Mouse (Mus musculus) v-Abl transformed pro-B cells (cell line): ENCODE measurements around the gene Tle4.
"Not testable (repeated sequence)": the region's sequence is repeated elsewhere in the genome, so short reads cannot be mapped to it uniquely, and the experiment has no call there.

Experiments
- in situ Hi-C, 2 experiments: fragments of 400-800 bp; cut with MboI; formaldehyde crosslinking; loops; one replicate each; pipeline ENCODE4 v1.15.1; 2025; ENCODE audit not compliant: unreplicated experiment in 2 of 2

Gene Tle4

GRCm38 (mm10) chr19:14597917-14598689 lies at the start of gene Tle4:
Gene Tle4 (minus strand): TSS chr19:14598051.
- in situ Hi-C loops, result loop anchor here (10.0 to 25.0 kb wide), 4 partner anchors 1214 to 1786 kb away; no protein-coding TSS in a partner anchor

GRCm38 (mm10) chr19:14645666-14646065 lies 47.8 kb upstream of the Tle4 start:
- in situ Hi-C loops, result no loop called here

GRCm38 (mm10) chr19:14644756-14645155 lies 46.9 kb upstream of the Tle4 start:
- in situ Hi-C loops, result no loop called here

DNA sequence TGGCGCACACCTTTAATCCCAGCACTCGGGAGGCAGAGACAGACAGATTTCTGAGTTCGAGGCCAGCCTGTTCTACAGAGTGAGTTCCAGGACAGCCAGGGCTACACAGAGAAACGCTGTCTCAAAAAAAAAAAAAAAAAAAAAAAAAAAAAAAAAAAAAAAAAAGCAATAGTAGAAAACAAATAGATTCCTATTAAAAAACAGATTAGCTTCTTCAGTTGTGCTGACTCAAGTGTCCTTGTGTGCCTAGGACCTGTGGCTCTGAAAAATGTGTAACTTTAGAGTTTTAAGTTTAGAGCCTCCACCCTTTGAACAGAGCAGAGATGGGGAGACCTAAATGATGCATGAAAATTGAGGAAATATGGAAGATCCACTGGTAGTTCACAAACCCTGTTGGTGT lies 45.2 kb upstream of the Tle4 start:
- in situ Hi-C loops, result not testable (repeated sequence)

GRCm38 (mm10) chr19:14642663-14643062 lies 44.8 kb upstream of the Tle4 start:
- in situ Hi-C loops, result no loop called here

GRCm38 (mm10) chr19:14635213-14635928 lies 37.5 kb upstream of the Tle4 start:
- in situ Hi-C loops, result no loop called here

DNA sequence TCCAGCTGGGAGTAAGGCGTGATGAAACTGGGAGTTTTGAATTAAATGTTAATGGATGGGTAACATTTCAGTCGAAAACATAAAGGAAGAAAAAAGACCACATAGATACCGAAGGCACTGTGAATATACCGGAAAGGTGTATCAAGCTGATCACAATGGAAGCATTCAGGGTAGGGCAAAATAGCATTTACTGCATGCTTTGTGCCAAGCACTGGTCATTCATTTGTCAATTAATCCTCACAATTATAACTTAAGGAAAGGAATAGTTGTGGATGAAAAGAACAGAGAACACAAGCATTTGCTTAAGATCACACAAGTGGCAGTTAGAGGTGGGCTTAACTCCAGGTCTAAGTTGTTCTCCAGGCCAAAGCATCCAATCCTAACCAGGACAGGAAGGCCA lies 25.5 kb upstream of the Tle4 start:
- in situ Hi-C loops, result loop anchor here in 1 of 2 experiments (25.0 kb wide), 1 partner anchor 1364 kb away; the partner anchor contains the start of gene Cep78

DNA sequence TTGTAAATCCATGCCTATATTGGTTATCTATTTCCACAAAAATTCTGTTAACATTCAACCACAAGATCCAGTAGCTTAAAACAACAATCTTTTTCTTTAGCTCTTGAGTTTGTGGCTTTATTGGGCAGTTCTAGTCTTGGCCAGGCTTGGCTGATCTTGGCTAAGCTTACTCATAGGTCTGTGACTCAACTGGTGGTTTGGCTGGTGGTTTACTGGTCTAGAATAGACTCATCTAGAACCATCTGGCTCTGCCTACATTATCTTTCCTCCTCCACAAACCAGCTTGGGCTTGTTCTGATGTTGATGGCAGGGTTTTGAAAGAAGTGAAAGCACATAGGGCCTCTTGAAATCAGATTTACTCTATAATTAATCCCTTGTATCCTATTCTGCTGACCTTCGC lies 22.7 kb upstream of the Tle4 start:
- in situ Hi-C loops, result loop anchor here in 1 of 2 experiments (25.0 kb wide), 1 partner anchor 1367 kb away; the partner anchor contains the start of gene Cep78

- in situ Hi-C loops, result loop anchor here in 1 of 2 experiments (25.0 kb wide), 1 partner anchor 1367 kb away; the partner anchor contains the start of gene Cep78
Observed at GRCm38 (mm10) chr19:14619814-14620213, 22.0 kb upstream of the Tle4 start.

DNA sequence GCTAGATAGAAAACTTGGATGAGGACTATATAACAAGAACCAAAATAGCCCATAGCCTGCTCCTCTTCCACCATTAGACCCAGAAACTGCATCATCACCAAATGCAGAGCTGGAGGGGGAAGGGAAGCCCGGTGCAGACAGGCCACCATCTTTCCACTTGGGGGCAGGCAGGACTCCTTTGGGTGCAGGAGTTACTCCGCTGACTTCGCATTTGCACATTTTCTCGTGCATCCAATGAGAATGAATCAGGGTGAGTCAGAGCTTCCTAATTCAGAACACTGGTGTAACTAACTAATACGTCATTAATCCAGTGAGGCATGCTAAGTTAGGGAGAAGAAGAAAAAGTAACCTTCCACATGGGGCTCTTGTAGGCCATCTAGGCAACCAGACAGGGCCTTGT lies 17.0 kb upstream of the Tle4 start:
- in situ Hi-C loops, result loop anchor here in 1 of 2 experiments (25.0 kb wide), 1 partner anchor 1372 kb away; the partner anchor contains the start of gene Cep78

- in situ Hi-C loops, result loop anchor here in 1 of 2 experiments (25.0 kb wide), 1 partner anchor 1377 kb away; the partner anchor contains the start of gene Cep78
Observed at GRCm38 (mm10) chr19:14610542-14611317, 12.9 kb upstream of the Tle4 start.

- in situ Hi-C loops, result loop anchor here in 1 of 2 experiments (25.0 kb wide), 1 partner anchor 1386 kb away; the partner anchor contains the start of gene Cep78
Observed at GRCm38 (mm10) chr19:14600841-14601240, 3.0 kb upstream of the Tle4 start.

GRCm38 (mm10) chr19:14600354-14600753 lies 2.5 kb upstream of the Tle4 start:
- in situ Hi-C loops, result loop anchor here in 1 of 2 experiments (25.0 kb wide), 1 partner anchor 1387 kb away; the partner anchor contains the start of gene Cep78

DNA sequence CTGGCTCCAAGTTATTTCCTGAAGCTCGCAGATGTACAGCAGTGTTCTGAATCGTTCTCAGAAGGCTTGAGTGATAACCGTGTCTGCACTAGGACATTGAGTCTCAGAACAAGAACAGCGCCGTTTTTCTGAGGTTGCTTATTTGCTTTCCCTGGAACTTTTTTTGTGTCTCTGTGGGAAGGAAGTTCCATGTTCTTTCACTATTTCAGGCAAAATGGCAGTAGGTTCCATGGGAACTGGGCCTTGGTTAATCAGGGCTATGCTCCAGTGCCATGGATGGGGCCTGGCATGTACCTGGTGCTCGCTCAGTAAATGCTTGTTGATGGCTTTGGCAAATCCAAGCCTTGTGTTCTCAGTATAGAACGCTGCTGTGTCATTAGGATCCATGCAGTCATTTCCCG lies 2.0 kb upstream of the Tle4 start:
- in situ Hi-C loops, result loop anchor here (10.0 to 25.0 kb wide), 5 partner anchors 1212 to 1788 kb away; partner anchors contain the start of gene Cep78 (in 1 of the 2)

DNA sequence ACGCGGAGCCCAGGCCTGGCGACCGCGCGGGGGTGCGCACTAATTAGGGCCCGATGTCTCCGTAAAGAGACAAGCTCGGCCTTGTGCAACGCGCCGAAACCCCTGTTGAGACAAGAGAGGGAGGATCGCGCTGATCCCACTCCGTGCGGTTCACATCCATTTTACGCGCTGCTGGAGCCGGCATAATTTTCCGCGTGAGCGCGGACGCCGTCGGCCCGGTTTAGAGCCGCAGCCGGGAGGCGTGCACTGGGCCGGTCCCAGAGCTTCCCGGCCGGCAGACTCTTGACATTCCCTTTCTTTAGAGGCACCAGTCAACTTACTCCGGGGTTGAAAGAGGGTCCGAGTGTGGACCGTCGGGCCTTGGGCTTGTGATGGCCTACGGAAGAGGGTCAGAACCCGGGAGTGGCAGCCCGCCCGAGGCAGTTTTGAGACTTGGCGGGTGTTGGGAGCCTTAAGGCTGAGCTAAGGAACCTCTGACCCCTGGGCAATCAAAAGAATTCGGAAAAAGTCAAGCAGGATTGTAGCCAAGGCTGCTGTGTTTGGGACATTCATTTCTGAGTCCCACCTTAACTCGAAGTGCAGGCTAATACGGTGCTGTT lies 938 bp upstream of the Tle4 start:
- in situ Hi-C loops, result loop anchor here (10.0 to 25.0 kb wide), 4 partner anchors 1214 to 1786 kb away; no protein-coding TSS in a partner anchor

DNA sequence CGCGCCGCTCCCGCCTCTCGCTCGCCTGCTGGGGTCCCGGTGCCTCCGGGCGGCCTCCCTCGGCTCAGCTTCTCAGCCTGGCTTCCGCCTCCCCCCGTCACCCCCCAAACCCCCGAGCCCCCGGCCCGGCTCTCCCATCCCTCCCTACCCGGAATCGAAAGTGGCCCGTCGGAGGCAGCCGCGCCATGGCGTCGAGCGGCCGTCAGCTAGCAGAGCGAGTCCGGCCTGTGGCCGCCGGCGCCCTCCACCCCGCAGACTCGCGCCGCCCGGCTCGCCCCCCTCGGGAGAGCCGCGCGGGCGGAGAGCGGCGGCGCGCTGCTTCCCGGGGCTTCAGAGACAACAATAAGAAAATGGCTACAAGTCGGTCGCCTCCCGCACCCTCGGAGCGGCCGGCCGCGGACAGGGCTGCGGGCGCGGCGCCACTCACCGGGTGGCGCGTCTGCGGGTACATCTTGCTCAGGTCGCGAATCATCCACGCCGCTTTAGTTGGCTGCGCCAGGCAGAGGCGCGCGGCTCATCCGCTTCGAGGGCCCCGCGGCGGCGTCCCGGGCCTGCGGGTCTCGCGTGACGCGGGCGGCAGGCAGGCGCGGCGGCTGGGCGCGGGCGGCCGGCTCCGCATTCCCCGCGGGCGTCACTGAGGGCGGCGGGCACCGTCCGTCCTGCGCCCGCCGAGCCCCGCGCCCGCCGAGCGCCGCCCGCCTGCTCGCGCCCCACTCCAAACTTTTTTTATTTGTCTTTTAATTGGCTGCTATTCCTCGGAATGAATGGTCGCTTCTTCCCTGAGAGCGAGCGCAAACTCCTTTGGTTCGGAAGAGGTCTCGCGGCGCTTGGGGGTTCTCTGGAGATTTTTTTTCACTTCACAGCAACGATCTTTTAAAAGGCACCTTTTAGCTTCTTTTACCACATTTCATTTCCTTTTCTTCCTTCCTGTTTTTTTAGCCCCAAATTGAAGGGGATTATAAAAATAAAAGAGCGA lies 622 bp downstream of the Tle4 start:
- in situ Hi-C loops, result loop anchor here (10.0 to 25.0 kb wide), 4 partner anchors 1215 to 1785 kb away; no protein-coding TSS in a partner anchor

DNA sequence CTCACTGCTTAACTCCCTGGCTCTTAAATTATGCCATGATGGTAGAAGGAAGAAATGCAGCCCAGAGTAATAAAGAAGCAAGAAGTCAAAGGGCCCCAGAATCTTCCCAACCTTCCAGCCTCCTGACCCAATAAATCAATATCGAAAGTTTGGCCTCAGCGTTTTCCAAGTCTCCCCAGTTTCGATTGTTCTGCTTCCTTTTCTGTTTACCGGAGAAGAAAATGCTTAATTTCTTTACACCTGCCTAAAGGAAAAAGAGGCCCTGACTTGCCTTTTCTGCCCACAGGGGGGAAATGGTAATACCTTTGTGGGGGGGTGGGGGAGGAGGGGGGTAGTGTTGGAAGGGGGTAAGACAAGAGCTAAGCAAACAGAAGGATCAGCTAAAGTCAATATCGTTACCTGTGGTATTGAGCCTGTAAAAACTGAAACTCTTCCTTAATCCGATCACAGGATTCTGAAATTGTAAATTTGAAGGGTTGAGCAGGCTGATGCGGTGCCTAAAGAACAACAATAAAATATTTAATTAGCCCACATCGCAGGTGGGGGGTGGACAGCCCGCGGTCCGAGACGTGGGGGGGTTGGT lies 1.4 kb downstream of the Tle4 start:
- in situ Hi-C loops, result loop anchor here (10.0 to 25.0 kb wide), 4 partner anchors 1216 to 1784 kb away; no protein-coding TSS in a partner anchor

DNA sequence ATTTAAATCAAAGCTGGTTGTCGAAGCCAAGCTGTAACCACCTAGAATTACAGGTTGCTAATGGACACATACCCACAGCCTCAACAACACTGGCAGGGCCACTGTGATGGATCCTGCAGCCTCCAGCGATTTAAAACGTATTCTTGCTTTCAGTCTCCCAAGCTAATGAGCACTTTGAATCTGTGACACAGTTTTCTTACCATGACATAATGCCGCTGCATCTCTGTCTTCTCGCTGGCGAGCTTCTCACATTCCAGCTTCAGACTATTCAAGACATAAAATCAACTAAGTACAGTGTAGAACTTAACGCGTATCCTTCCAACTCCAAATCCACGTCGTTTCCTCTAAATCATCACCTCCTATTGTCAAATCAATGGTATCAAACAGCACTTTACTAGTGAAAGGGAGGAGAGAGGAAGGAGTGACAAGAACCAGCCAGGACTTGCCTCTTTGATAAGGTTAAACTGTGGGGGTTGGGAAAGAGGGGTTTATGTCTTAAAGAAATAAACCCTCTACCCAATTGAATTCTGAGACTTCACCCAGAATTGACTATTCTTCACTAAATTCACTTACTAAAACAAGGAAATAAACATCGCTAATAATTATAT lies 2.4 kb downstream of the Tle4 start:
- in situ Hi-C loops, result loop anchor here (10.0 to 25.0 kb wide), 4 partner anchors 1217 to 1783 kb away; no protein-coding TSS in a partner anchor
